Mouse (Mus musculus) T-helper 2 cell (primary cell): Measurements from ENCODE around the gene Hist1h4m.
"Not testable (repeated sequence)": the region's sequence is repeated elsewhere in the genome, so short reads cannot be mapped to it uniquely, and the experiment has no call there.

Experiments used
- in situ Hi-C: fragments of 300-600 bp; cut with MboI, MseI; formaldehyde crosslinking; loops from one replicate; pipeline ENCODE4 v1.15.1; 2025; ENCODE audit warnings: high pct_unique_total_duplicates

Hist1h4m gene

GRCm38 (mm10) chr13:21811539-21811938 is at the start of gene Hist1h4m:
Gene Hist1h4m (plus strand): TSS chr13:21811746.
- in situ Hi-C loops = not testable (repeated sequence)

GRCm38 (mm10) chr13:21778814-21779766 is 32.5 kb upstream of the Hist1h4m start:
- in situ Hi-C loops = no loop called here

- in situ Hi-C loops = no loop called here
These were observed 31.5 kb upstream of the Hist1h4m start, which contains the start of gene Hist1h1b for GRCm38 (mm10) chr13:21779767-21780731. Gene Hist1h1b (minus strand): TSS chr13:21780625.

GRCm38 (mm10) chr13:21781021-21781555 is 30.5 kb upstream of the Hist1h4m start:
- in situ Hi-C loops = no loop called here

GRCm38 (mm10) chr13:21781639-21782038 is 29.9 kb upstream of the Hist1h4m start:
- in situ Hi-C loops = no loop called here

- in situ Hi-C loops = not testable (repeated sequence)
These were observed 28.9 kb upstream of the Hist1h4m start for GRCm38 (mm10) chr13:21782361-21783254.

- in situ Hi-C loops = no loop called here
These were observed 28.3 kb upstream of the Hist1h4m start, which contains the start of gene Hist1h3i for GRCm38 (mm10) chr13:21783255-21783617. Gene Hist1h3i (minus strand): TSS chr13:21783370.

GRCm38 (mm10) chr13:21783734-21784161 is 27.8 kb upstream of the Hist1h4m start:
- in situ Hi-C loops = no loop called here

GRCm38 (mm10) chr13:21784311-21784710 is 27.2 kb upstream of the Hist1h4m start:
- in situ Hi-C loops = no loop called here

GRCm38 (mm10) chr13:21786189-21786898 is 25.2 kb upstream of the Hist1h4m start:
- in situ Hi-C loops = loop anchor here (5.0 kb wide), 1 partner anchor 39 kb away; no protein-coding TSS in a partner anchor

- in situ Hi-C loops = loop anchor here (5.0 kb wide), 1 partner anchor 40 kb away; no protein-coding TSS in a partner anchor
These were observed 24.5 kb upstream of the Hist1h4m start, which contains the start of the genes Hist1h2an and Hist1h2bp for GRCm38 (mm10) chr13:21786899-21787629. Gene Hist1h2an (minus strand): TSS chr13:21787218. Gene Hist1h2bp (plus strand): TSS chr13:21787461.

- in situ Hi-C loops = loop anchor here (5.0 kb wide), 1 partner anchor 41 kb away; no protein-coding TSS in a partner anchor
These were observed 23.6 kb upstream of the Hist1h4m start for GRCm38 (mm10) chr13:21787760-21788593.

GRCm38 (mm10) chr13:21789925-21790324 is 21.6 kb upstream of the Hist1h4m start:
- in situ Hi-C loops = loop anchor here (5.0 kb wide), 1 partner anchor 43 kb away; no protein-coding TSS in a partner anchor

- in situ Hi-C loops = no loop called here
These were observed 20.8 kb upstream of the Hist1h4m start for GRCm38 (mm10) chr13:21790601-21791283.

GRCm38 (mm10) chr13:21795584-21795983 is 16.0 kb upstream of the Hist1h4m start:
- in situ Hi-C loops = no loop called here

GRCm38 (mm10) chr13:21797163-21797562 is 14.4 kb upstream of the Hist1h4m start:
- in situ Hi-C loops = not testable (repeated sequence)

- in situ Hi-C loops = loop anchor here (5.0 to 10.0 kb wide), 2 partner anchors 49 to 222 kb away; no protein-coding TSS in a partner anchor
These were observed 8.5 kb upstream of the Hist1h4m start for GRCm38 (mm10) chr13:21803058-21803457.
